Mouse (Mus musculus): ENCODE measurements around the gene Gys2. TPM values are rescaled to one million over a fixed set of nuclear protein-coding genes. Genes with fewer than 3 reads are reported as not detected.
A peak's percentile ranks its signal among the peaks of the same experiment; 100 is the strongest.
"Not testable (repeated sequence)": the region's sequence is repeated elsewhere in the genome, so short reads cannot be mapped to it uniquely, and the experiment has no call there.

Gene Gys2
- total RNA-seq (2014; fragmentation: Nextera tagmentation) = not detected in 2 replicates
- not detected in 2 replicates for total RNA-seq (2017)

DNA sequence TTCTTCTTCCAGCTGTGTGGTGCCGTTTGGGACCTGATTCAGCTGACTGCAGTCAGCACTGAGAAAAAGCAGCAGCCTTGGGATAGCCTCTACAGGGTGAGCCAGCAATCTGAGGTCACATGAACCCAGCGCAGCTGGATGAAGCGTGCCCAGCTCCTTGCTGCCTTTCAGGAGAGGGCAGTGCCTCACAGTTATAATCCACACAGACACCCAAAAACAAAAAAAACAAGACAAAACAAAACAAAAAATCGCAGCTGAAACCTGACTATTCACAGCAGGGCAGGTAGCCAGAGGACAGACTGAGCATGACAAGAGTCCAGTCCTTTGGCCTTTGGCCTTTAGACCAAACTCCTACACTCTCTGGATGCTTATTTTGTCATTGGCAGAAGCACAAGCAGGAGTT lies at the start of gene Gys2:
Gene Gys2, minus strand, starts transcription at position 309 of the 403 bp plus-strand sequence.
- no peak for ATAC-seq (replicated peaks; ENCODE audit: low FRiP score, low TSS enrichment, poor library complexity, severe bottlenecking)

DNA sequence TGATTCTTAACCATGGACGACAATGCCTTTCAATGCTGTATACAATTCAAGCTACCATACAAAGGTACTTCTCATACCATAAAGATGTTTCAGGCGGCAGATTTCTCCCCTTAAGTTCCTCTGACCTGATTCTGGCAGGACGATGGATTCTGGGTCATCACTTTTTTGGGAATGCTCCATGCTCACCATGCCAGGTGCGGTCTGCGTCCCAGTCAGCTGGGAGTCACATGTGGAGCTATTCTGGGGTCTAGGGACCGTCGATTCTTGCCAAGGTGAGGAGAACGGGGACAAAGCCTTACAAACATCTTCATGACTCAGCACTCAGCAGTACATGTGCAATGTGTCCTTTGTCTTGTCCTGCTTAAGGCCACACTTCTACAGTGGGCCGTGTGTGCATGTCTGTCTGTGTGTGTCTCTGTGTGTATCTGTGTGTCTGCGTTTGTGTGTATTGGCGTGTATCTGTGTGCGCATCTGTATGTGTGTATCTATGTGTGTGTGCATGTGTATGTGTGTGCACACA lies 48.7 kb upstream of the Gys2 start:
- ATAC-seq (replicated peaks; ENCODE audit: low FRiP score, low TSS enrichment, poor library complexity, severe bottlenecking) = no peak

- ATAC-seq (replicated peaks; ENCODE audit: low FRiP score, low TSS enrichment, poor library complexity, severe bottlenecking) = peak; percentile 61
Observed at GRCm38 (mm10) chr6:142519110-142519509, 46.2 kb upstream of the Gys2 start.

DNA sequence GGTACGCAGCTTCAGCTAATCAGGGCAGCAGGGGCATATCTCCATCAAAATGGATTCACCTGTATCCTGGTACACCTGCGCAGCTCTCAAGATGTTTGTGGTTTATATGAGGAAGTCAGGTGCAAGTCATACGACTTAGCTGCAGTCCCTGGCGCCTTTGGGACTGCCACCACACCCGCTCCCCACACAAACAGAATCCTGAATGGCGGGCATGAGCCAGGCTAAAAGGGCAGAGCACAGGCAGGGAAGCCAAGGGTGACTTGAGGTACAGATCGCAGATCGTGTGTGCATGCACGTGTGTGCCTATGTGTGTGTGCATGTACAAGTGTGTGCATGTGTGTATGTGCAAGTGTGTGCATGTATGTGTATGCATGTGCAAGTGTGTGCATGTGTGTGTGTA lies 42.5 kb upstream of the Gys2 start:
- not testable (repeated sequence) for ATAC-seq (replicated peaks; ENCODE audit: low FRiP score, low TSS enrichment, poor library complexity, severe bottlenecking)

DNA sequence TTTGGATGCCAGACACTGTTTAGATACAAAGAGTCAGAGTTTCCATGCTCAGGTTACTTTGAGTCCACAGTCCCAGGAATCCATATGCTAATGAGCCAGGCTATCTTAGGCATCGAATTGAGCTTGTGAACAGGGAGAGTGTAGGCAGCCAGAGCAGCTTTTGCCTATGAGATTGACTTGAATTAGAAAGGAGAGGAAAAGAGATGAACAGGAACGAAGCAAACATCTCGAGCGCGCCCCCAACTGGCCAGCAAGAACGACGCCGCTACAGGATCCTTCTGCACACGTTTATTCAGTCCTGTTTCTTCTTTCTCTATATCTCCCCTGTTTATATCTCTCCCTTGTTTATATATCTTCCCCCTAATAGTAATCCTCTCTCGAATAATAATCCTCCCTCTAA lies 42.0 kb upstream of the Gys2 start:
- no peak; the same call in 1 of the 2 replicates for ATAC-seq (replicated peaks; ENCODE audit: low FRiP score, low TSS enrichment, poor library complexity, severe bottlenecking)

DNA sequence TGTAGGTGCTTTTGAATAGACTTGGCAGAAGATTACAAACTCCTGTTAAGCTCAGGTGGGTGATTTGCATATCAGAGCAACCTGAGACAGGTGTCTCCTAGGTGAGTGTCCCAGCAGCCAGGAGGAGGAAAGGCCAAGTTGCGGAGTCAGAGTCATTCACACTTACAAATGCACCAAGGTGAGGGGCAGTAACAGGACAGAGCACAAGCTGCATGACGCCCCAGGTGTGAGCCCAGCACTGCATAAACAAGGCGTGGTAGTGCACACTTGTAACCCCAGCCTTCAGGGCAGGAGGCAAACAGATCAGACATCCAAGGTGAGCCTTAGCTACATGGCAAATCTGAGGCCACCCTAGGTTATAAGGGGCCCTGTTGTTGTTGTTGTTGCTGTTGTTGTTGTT lies 40.0 kb upstream of the Gys2 start:
- no peak for ATAC-seq (replicated peaks; ENCODE audit: low FRiP score, low TSS enrichment, poor library complexity, severe bottlenecking)

DNA sequence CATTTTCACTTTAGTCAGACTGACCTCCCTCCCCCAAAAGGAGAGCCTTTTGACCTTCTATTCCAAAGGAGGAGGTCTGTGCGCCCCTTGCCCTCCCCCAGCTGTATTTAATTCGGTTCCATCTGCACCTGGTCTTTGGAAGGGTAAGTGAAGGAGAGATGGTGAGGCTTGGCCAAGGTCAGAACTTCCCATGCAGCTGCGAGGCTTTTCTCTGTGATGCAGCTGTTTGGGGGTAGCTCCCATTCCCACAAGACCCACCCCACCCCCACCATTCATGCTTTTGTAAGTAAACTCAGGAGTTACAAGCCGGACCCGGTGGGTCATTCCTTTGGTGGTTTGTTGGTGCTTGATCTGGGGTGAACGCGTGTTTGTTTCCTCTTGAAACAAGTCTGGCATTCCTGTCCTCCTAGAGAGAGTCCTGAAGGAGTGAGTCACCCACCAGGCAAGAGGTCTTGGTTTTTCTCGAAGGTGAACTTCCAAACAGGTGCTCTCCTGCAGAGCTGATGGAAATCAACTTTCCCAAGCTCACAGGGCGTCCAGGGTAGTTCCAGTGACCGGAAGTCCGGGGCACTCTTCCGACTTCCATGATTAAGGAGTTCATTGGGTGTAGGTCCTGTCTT lies 38.7 kb upstream of the Gys2 start:
- ATAC-seq (replicated peaks; ENCODE audit: low FRiP score, low TSS enrichment, poor library complexity, severe bottlenecking) = no peak

DNA sequence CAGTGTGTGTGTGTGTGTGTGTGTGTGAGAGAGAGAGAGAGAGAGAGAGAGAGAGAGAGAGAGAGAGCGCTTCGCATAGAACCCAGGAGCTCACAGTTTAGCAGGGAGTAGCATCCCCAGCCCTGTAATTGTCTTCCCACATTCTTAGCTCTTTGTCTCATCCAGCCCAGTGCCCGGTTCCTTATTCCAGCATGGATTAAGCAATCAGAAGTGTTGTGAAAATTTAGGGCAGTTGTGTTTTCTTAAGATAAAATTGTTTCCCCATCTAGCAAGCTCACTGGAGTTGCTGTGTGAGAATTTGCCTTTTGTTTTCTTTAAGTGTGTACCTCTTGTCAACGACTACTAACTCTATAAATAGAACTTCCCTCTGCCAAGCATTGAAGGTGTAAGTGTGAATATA lies 35.8 kb upstream of the Gys2 start:
- no peak for ATAC-seq (replicated peaks; ENCODE audit: low FRiP score, low TSS enrichment, poor library complexity, severe bottlenecking)

DNA sequence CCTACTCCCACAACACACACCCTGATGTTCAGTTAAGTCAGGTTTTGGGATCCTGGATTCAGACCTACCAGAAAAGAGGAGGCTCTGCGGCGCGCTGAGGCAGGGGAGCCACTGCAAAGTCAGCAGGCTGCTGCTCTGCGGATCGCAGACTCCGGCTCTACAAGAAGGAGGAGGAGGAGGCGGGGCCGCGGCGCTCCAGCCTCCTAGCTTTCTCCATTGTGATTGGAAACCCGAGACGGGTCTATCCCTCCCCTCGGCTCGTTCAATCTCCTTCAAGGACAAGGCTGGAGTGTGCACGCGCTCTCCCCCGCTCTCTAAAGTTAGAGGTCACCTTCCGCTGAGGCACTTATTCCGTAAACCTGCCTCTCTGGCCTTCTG lies 34.9 kb upstream of the Gys2 start, which contains the start of gene Ldhb:
Gene Ldhb, minus strand, starts transcription at position 173 of the 378 bp plus-strand sequence.
- ATAC-seq (replicated peaks; ENCODE audit: low FRiP score, low TSS enrichment, poor library complexity, severe bottlenecking) = peak; percentile 99

- peak; percentile 15 for ATAC-seq (replicated peaks; ENCODE audit: low FRiP score, low TSS enrichment, poor library complexity, severe bottlenecking)
Observed at GRCm38 (mm10) chr6:142507033-142507784, 34.3 kb upstream of the Gys2 start.

DNA sequence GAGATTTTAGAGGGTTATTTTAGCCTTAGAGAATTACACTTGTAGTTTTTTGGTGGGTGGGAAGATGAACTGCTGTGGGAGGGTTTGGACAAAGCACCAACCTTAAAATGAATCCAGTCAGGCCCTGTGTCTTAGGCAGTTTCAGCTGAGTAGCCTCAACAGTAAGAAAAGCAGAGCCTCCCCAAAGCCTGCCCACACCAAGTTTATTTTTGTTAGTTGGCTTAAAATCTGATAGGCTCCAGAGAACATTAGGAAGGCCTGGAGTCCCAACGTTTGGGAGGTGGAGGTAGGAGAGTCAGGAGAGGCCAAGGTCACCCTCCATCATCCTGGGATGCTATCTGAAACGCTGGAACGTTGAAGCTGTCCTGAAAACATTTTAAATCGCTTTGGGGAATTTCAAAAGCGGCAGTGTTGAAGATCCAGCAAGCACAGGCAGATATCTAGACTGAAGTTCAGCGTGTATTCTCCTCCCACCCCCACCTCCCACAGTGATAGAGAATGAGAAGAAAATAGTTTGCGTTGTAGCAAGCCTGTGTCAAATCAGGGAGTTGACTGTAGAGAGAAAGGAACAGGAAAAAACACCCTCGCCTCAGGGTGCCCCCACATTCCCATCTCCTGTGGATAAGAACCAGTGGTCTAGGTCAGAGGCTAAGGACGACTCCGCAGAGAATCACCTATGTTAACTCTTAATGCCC lies 33.6 kb upstream of the Gys2 start:
- no peak for ATAC-seq (replicated peaks; ENCODE audit: low FRiP score, low TSS enrichment, poor library complexity, severe bottlenecking)

DNA sequence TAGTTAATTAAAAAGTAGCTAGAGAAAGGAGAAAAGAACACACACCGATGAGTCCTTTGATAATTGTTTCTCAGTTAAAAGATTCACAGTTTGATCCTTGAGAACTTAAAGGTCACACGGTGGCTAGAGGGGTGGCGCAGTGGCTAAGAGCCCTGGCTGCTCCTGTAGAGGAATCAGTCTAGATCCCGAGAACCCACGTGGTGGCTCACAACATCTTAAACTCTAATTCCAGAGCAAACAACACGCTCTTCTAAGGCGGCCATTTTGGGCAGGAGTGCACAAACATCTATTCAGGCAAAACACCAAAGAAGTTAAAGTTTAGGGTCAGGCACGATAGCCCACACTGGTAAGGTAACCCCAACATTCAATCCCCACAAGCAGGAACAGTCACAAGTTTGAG lies 30.7 kb upstream of the Gys2 start:
- no peak for ATAC-seq (replicated peaks; ENCODE audit: low FRiP score, low TSS enrichment, poor library complexity, severe bottlenecking)

DNA sequence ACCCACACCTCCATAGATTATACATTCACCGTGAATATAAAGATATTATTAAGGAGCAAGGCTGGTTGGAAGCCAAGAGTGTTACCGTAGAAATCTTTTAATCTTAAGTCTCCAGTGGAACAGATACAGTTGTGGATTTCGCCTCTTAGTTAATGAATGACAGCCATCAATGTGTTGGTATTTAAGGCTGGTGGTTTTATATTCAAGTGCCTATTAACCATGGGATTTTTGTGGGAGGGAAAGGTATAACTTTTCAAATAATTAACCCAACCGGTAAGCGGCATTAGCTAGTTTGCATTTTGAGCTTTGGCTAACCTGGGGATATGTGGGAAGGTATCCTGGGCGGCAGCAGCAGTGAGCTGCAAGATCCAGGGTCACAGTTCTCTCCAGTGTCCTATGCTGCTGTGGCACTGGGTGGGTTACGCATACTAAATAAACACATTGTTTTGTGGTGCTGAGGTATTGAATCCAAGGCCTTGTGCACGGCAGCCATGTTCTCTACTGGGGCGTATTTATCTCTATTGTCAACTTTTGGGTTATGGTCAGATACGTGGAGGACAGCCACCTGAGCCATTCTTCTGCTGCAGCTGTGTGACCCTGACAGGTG lies 29.7 kb upstream of the Gys2 start:
- no peak for ATAC-seq (replicated peaks; ENCODE audit: low FRiP score, low TSS enrichment, poor library complexity, severe bottlenecking)

- ATAC-seq (replicated peaks; ENCODE audit: low FRiP score, low TSS enrichment, poor library complexity, severe bottlenecking) = not testable (repeated sequence)
Observed at GRCm38 (mm10) chr6:142490114-142490513, 17.2 kb upstream of the Gys2 start.

DNA sequence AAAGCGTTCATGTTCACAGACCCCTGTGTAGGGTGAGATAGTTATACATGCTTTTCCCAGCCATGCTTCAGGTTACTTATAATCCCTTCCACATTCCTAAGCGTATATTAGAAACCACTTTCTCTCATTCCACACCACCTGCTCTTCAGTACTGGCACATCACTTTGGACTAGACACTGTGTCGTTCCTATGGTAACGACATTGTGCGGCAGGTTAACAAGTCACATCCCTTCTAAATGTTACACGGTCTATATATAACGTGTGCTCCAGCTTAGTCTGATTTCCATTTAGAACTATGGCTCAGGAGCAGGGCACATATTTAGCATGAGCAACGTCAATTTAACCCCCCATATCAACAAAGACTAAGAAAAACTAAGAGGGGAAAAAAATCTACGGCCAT lies 14.7 kb upstream of the Gys2 start:
- ATAC-seq (replicated peaks; ENCODE audit: low FRiP score, low TSS enrichment, poor library complexity, severe bottlenecking) = no peak

GRCm38 (mm10) chr6:142485478-142486123 lies 12.7 kb upstream of the Gys2 start:
- ATAC-seq (replicated peaks; ENCODE audit: low FRiP score, low TSS enrichment, poor library complexity, severe bottlenecking) = peak; percentile 64

GRCm38 (mm10) chr6:142477239-142477638 lies 4.3 kb upstream of the Gys2 start:
- 0 out of 2 replicates have a peak, but pooled peaks have one; percentile 59 for ATAC-seq (replicated peaks; ENCODE audit: low FRiP score, low TSS enrichment, poor library complexity, severe bottlenecking)

DNA sequence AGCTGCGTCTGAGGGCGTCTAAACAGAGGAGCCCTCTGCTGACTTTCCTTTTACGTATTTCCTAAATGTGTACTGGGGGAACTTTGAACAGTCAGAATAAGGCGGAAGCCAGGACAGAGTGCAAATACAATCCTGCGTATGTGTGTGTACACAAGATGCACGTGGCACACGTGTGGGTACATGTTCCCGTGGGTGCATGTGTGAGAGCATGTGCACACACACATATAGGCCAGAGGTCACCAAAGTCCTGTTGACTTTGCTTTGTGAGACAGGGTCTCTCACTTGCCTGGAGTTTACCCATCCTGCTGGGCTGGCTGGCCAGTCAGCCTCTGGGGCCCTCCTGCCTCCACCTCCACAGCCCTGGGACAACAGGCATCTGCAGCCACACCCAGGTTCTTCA lies 1.8 kb downstream of the Gys2 start:
- no peak for ATAC-seq (replicated peaks; ENCODE audit: low FRiP score, low TSS enrichment, poor library complexity, severe bottlenecking)

DNA sequence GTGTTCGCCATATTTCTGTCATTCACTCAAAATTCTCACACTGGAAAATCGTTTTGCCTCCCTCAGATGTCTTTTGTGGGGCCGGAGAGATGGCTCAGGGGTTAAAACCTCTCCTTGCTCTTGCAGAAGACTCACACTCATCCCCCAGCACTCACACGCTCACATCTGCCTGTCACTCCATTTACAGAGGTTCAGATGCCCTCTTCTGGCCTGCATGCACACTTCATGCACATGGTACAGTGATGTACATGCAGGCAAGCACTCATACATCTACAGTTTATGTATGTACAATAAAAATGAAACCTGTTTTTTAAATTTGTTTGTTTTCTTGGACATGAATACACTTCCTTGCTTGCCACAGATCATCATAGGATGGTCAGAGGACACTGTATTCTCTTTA lies 3.3 kb downstream of the Gys2 start:
- peak; percentile 87 for ATAC-seq (replicated peaks; ENCODE audit: low FRiP score, low TSS enrichment, poor library complexity, severe bottlenecking)
